Mouse (Mus musculus) cerebellum, adult 2 months (tissue): ENCODE measurements around the gene Gm45808.

ENCODE experiments used
- CTCF ChIP-seq: fragments of 200-500 bp; IDR thresholded peaks from 2 replicates; pipeline ENCODE4 v1.5.1; 2011; ENCODE audit warnings: low read depth, mild to moderate bottlenecking, control low read depth, low read length, moderate library complexity, borderline replicate concordance; ENCODE audit not compliant: insufficient read depth
- POLR2A ChIP-seq: fragments of 200-500 bp; IDR thresholded peaks from 2 replicates; pipeline ENCODE4 v1.6.1; 2011; ENCODE audit warnings: low read length, control low read depth, borderline replicate concordance; ENCODE audit not compliant: insufficient read depth

- TF ChIP-seq CTCF (no peak), POLR2A (no peak)
These were observed 66.0 kb downstream of the Gm45808 start, which contains the start of gene Lhb for GRCm38 (mm10) chr7:45420615-45420919.
